Mouse (Mus musculus): ENCODE data around the gene Htr3b.
A peak's percentile ranks its signal among the peaks of the same experiment; 100 is the strongest.

Htr3b gene

DNA sequence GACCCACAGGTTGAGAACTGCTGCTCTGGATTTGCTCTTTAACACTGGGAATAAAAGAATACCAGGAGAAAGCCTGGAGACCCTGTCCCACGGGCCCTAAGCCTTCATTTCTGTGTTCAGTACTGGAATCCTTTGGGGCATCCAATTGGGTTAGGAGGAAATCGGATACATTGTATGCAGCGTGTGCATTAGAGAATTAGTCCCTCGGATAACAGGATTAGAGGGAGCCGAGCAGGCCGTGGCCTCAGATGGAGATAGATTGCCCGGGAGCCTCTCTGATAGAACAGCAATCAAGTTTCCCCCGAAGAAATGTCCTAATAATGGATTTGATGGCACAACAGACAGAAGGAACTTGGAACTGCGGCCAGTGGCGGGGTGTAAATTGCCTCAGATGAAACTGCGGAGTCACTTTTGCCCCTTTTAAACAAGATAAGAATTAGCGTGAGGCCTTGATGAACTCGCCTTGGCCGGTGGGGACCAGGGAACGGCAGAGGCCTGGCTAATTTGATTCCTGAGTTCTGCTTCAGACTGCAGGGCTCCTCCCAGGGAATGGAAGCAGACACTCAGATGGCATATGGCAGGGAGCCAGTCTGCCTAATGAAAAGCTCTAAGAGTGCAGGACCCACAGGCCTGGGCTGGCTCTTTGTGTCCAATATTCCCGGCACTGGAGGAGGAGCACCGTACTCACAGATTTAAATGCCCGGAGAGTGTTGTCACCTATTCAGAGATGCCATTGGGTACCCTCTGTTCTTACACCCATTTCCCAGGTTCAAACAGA lies 48.6 kb downstream of the Htr3b start:
- no peak for DNase-seq

DNA sequence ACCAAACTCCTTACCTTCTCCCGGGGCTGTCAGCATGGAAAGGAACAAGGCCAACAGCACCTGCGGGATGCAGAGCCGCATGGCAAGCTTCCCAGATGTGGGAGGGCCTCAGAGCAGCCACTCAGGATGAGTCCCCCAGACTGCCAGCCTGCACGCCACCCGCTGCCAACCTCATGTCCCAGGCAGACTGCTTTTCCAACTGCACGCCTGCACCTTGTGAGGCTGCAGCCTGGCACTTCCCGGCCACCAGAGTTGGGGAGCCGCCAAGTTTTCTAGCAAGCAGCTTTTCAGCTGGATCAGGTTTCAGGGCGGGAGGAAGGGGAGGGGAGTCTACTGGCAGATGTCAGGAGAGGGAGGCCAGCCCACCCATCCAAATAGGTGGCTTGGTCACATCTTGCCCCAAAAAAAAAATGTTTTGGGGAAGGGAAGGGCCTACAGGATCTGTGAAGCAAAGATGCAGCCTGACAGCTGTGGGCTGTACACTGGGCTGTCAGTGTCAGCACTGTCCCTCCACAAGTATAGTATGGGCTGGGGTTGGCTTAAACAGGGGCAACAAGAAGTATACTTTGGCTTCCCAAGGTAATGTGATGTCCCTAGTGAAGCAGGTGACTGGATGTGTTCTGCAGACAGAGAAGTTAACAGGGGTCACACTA lies 53.8 kb downstream of the Htr3b start, which contains the start of gene Htr3a:
Htr3a (minus strand) TSS at position 215 of the 653 bp plus-strand sequence.
- DNase-seq, result peak; percentile 75 to 82

DNA sequence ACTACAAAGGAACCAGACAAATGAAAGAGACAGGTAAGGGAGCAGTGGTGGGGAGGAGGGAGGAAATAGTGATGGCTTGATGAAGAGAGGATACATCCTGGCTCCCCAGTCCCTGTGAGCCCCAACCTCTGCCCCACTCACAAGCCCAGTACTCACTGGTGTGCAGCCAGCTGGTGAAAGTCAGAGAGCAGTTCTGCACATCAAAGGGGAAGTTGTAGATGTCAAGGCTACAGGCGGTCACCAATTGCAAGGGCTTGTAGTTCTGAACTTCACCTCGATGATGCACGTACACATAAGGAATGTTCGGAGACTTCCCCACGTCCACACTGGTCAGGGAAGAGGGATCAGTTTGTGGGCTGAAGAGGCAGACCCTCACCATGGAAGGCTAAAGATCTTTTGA lies 60.4 kb downstream of the Htr3b start:
- no peak for DNase-seq

DNA sequence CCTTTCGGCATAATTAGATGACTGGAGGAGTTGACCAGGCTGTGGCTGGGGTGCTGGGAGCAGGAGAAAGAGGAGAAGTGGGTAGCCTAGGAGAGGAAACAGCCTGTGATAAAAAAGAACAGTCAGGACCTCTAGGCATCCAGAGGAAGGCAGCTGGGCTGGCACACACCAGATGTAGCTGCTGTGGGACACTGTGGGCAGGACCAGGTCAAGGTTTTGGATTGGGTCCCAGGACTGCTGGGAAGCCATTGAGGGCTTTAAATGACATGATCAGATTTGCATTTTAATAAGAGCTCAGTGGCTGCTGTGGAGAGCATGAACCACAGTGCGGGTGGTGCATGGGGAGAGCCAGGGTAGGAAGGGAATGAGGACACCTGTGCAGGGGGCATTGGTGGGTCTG lies 61.0 kb downstream of the Htr3b start:
- no peak for DNase-seq

DNA sequence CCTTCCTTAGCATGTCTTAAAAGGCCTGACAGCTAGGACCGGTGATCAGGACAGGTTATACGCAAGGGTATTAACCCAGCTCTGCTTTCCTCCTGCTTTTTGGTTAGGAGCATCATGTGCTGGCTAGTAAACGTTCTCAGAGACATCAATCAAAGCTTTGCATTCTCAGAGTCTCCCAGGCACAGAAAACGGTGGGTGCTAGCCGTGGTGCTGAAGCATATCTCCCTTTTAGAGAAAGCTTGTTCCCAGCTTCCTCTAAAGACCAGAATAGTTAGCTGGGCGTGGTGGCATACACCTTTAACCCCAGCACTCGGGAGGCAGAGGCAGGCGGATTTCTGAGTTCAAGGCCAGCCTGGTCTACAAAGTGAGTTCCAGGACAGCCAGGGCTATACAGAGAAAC lies 66.2 kb downstream of the Htr3b start:
- peak; percentile 79 to 80 for DNase-seq

DNA sequence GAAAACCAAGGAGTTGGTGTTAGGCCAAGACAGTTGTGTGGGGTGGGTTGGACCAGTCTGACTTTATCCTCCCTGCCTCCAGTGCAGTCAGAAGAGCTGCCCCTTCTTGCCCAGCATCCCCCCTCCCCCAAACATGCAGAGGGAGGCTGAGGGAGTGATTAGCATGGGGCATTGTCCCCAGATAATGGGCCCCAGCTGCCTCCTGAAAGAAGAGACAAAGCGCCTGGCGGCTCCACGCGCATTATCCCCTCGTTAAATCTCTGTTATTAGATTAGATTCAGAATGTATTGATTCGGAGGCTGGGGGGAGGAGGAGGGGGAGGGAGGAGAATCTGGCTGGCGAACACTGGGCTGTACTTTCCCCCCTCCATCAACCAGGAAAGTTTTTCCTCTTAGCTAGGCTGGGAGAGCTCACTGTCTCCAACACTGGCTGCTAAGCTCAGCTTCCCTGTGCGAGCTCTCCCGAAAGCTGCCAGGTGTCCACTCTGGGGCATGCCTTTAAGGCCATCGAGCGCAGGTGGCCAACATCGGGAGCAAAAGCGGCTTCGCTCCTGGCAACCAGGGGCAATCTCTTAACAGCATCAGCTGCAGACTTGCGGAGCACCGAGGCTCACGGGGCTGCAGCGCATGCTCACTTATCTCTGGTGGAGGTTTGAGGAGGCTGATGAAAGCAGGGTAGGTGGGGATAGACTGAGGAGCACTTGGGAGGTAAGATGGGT lies 68.8 kb downstream of the Htr3b start:
- no peak for DNase-seq

DNA sequence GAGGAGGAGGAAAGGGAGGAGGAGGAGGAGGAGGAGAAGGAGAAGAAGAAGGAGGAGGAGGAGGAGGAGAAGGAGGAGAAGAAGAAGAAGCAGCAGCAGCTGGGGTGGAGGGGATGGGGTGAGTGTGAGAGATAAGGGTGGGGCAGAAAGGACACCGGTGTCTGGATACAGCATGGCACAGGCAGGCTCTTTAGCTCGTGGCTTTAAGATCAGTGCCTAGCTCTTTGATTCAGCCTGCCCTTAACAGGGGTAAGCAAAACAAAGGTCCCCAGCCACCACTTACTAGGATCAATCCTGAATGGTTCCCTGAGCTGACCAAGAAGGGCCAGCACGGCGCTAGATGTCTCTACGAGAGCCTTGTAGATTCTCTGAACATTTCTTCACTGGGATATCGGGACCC lies 70.0 kb downstream of the Htr3b start:
- DNase-seq, result no peak

DNA sequence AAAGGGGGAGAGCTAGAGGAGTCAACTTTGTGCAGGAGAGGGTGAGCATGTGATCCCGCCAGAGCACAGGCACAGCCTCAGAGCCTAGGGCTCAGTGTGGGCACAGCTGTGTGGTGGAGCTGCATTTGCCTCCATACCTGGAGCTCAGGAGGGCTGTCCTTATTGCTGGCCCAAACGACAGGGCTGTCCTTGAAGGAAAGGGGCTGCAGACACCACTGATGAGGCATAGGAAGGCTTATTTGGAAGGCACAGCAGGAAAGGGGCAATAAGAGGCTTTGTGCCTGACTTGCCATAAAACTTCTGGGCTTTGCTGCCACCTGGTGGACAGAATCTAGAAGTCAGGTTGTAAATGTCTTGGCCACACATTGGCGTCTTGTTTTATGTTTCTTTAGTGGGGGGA lies 70.8 kb downstream of the Htr3b start:
- peak; percentile 80 to 81 for DNase-seq

DNA sequence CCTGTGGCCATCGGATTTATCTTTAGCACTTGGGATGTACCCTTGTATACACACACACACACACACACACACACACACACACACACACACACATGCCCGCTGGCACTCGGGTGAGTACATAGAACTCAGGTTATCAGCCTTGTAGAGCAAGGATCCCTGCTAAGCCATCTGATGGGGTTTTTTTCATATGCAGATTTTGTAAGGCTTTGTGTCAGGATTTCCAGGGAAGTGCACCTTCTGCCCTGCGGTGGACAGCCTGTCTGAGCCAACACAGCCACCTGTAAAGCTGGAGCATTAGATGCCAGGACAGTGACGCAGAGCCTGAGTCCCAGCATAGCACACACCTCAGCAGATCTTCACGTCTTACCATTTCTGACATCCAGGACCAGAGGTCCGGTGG lies 75.7 kb downstream of the Htr3b start:
- no peak for DNase-seq
